Mouse (Mus musculus) CH12.LX (cell line): ENCODE results near the gene Cep78. TPM values are rescaled to one million over a fixed set of nuclear protein-coding genes. Genes with fewer than 3 reads are reported as not detected.

Source experiments
- DNase-seq: peaks from one replicate; pipeline ENCODE4 v3.0.0-alpha.2; 2013; ENCODE audit errors: extremely low read depth
- H3K27ac ChIP-seq: 2 replicates; pipeline ENCODE4 v1.5.1; 2012; ENCODE audit warnings: low read depth, mild to moderate bottlenecking, control low read depth, moderate library complexity; ENCODE audit not compliant: insufficient read depth
- H3K27me3 ChIP-seq: replicated peaks from 2 replicates; pipeline ENCODE3; 2012; ENCODE audit warnings: inconsistent platforms
- H3K36me3 ChIP-seq, 2 experiments: replicated peaks in 1 of 2; 2 replicates each; pipeline versions ENCODE3 to v1.6.1; 2012; ENCODE audit warnings: inconsistent platforms in 1 of 2, low read length in 1 of 2, mild to moderate bottlenecking in 1 of 2, mixed read lengths in 1 of 2, moderate library complexity in 1 of 2; ENCODE audit not compliant: control insufficient read depth in 1 of 2, insufficient read depth in 1 of 2
- H3K4me1 ChIP-seq, 2 experiments: 2 replicates each; pipeline ENCODE4 v1.6.1; 2012; ENCODE audit warnings: inconsistent platforms in 1 of 2, moderate library complexity in 1 of 2; ENCODE audit not compliant: insufficient read depth in 2 of 2, control insufficient read depth in 1 of 2
- H3K4me2 ChIP-seq: 2 replicates; pipeline ENCODE4 v1.6.1; 2012; ENCODE audit warnings: low read depth, mild to moderate bottlenecking, control low read depth; ENCODE audit not compliant: poor library complexity, insufficient read depth, severe bottlenecking
- H3K4me3 ChIP-seq, 3 experiments: fragments of 150-350 bp in 1 of 3; sonication (generic) in 1 of 3; replicated peaks in 1 of 3; 2 replicates each; pipeline versions ENCODE3 to v1.5.1; 2011 to 2012; ENCODE audit warnings: low read depth in 2 of 3, low read length in 2 of 3, mild to moderate bottlenecking in 2 of 3, moderate library complexity in 2 of 3, control low read depth in 1 of 3, improper control_type of control experiment in 1 of 3, inconsistent platforms in 1 of 3, mixed read lengths in 1 of 3; ENCODE audit not compliant: poor library complexity in 1 of 3
- H3K79me2 ChIP-seq: replicated peaks from 2 replicates; pipeline ENCODE4 v1.6.1; 2012; ENCODE audit warnings: mild to moderate bottlenecking, moderate library complexity; ENCODE audit not compliant: control insufficient read depth, poor library complexity, insufficient read depth, severe bottlenecking; ENCODE audit errors: extremely low read depth
- H3K9ac ChIP-seq: 2 replicates; pipeline ENCODE4 v1.6.1; 2012; ENCODE audit warnings: low read depth, mild to moderate bottlenecking, control low read depth, moderate library complexity; ENCODE audit not compliant: insufficient read depth
- H3K9me3 ChIP-seq: replicated peaks from 2 replicates; pipeline ENCODE3; 2012; ENCODE audit warnings: low read length, inconsistent platforms, mixed read lengths
- IRF4 ChIP-seq: IDR thresholded peaks from 2 replicates; pipeline ENCODE4 v1.6.1; 2014; ENCODE audit warnings: low read depth, mild to moderate bottlenecking, inconsistent platforms, low read length, improper control_type of control experiment
- MAX ChIP-seq: IDR thresholded peaks from 2 replicates; pipeline ENCODE4 v1.6.1; 2011; ENCODE audit warnings: low read length, improper control_type of control experiment
- RAD21 ChIP-seq: IDR thresholded peaks from 2 replicates; pipeline ENCODE4 v1.6.1; 2011; ENCODE audit warnings: low read depth, mild to moderate bottlenecking, low read length, improper control_type of control experiment, moderate library complexity
- UBTF ChIP-seq: IDR thresholded peaks from 2 replicates; pipeline ENCODE4 v1.6.1; 2012; ENCODE audit warnings: low read depth, mild to moderate bottlenecking, inconsistent platforms, low read length, improper control_type of control experiment, moderate library complexity
- USF1 ChIP-seq: IDR thresholded peaks from 2 replicates; pipeline ENCODE4 v1.6.1; 2014; ENCODE audit warnings: low read depth, mild to moderate bottlenecking, inconsistent platforms, low read length, improper control_type of control experiment
- dilution Hi-C: fragments of 300-500 bp; cut with MboI; formaldehyde crosslinking; loops from 2 replicates; pipeline ENCODE4 v1.14.3; 2020; ENCODE audit warnings: low sequenced_read_pairs; ENCODE audit not compliant: extremely low pct_unique_long_range_greater_than_20kb, extremely low pct_ligation_motif_present
- in situ Hi-C: fragments of 300-500 bp; cut with MboI; formaldehyde crosslinking; loops from 3 replicates; pipeline ENCODE4 v1.14.3; 2019; ENCODE audit warnings: low sequenced_read_pairs, low pct_ligation_motif_present, low pct_unique_long_range_greater_than_20kb, mixed read lengths
- polyA plus RNA-seq: library from polyadenylated mRNA; unstranded; fragments of >175 nt; gene quantifications from 2 replicates; pipeline ENCODE4 v1.2.1, GENCODE M21; 2012; ENCODE audit warnings: low read depth; ENCODE audit not compliant: insufficient read length
- total RNA-seq, 2 experiments: library from RNA; depleted of rRNA; stranded (reverse); fragments of 300-350 nt in 1 of 2; fragments of >200 nt in 1 of 2; gene quantifications; 2 replicates each; pipeline ENCODE4 v1.2.3; 2012 to 2014

Cep78 gene
- total and polyA plus RNA-seq, 3 experiments: 9.9 to 18.3 (median 11.7) TPM

DNA sequence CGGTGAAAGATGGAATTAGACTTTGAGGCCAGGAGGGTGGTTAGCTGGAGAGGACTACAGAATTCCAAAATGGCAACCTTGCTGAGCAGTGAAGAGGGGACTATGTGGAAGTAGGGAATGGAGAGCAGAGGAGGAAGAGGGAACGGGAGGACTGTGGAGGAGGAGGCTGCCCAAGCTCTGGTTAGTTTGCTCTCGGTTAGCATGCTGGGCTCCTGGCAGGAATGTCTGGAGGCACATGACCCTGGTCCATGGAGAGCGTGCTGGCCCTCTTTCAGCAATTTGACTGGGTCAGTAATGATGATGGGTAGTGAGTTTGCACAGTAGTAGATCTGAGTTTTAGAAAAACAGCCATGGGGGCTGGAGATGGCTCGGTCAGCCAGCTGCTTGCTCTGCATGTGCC, 76.8 kb downstream of the Cep78 start:
- in situ Hi-C loops: loop anchor here (10.0 kb wide), 1 partner anchor 57 kb away; no protein-coding TSS in a partner anchor
- peaks cover 4% of the 10 kb centered on the region; the same call in 1 of the 2 replicates for H3K79me2 ChIP-seq
- H3K9me3 ChIP-seq: no peaks in the 10 kb centered on the region
- H3K4me1 ChIP-seq: no peaks in the 10 kb centered on the region
- dilution Hi-C loops: no loop called here
- H3K4me2 ChIP-seq: no peak overlapping the region
- H3K27ac ChIP-seq: no peak overlapping the region
- H3K36me3 ChIP-seq: peaks cover 84 to 99% of the 10 kb centered on the region in 2 experiments
- H3K4me3 ChIP-seq: no peak overlapping the region
- TF ChIP-seq MAX (no peak), USF1 (no peak), IRF4 (no peak), UBTF (no peak), RAD21 (no peak)
- H3K9ac ChIP-seq: no peak overlapping the region
- DNase-seq: no peak
- no peaks in the 10 kb centered on the region for H3K27me3 ChIP-seq

Other genes starting within 250 kb of the Cep78 start
- 235 and 340 TPM in 2 replicates for gene Psat1, start 37.7 kb downstream of the Cep78 start, total RNA-seq (2012; rRNA removed)
- 516 and 549 TPM in 2 replicates for gene Psat1, start 37.7 kb downstream of the Cep78 start, total RNA-seq (2014; rRNA removed)
- 395 and 423 TPM in 2 replicates for gene Psat1, start 37.7 kb downstream of the Cep78 start, polyA plus RNA-seq
- gene Gnaq, start 147.8 kb upstream of the Cep78 start, total RNA-seq (2012; rRNA removed): 5.7 and 8.1 TPM in 2 replicates
- gene Gnaq, start 147.8 kb upstream of the Cep78 start, total RNA-seq (2014; rRNA removed): 5.1 and 8.2 TPM in 2 replicates
- 12.9 and 15.9 TPM in 2 replicates for gene Gnaq, start 147.8 kb upstream of the Cep78 start, polyA plus RNA-seq